Mouse (Mus musculus): ENCODE measurements around the gene Uqcc3. TPM values are rescaled to one million over a fixed set of nuclear protein-coding genes. Genes with fewer than 3 reads are reported as not detected.

The Uqcc3 gene
- total RNA-seq, 2 experiments from 2014 or later, result 53.3 to 53.8 TPM

Small RNA genes lying within 50 kb of the gene (microRNA-seq; reads per million reads assigned to microRNA genes)
- gene Mir5136, result 0.12 to 0.27 reads per million in 2 experiments

Other genes with a start within 250 kb of the Uqcc3 start
- under 1 TPM in 1 of 2 experiments, not detected in 1; 0.05 TPM for gene Chrm1, start 217.1 kb downstream of the Uqcc3 start, total RNA-seq (2021)
- 10 to 100 TPM; 39.8 to 50.9 TPM for gene Slc3a2, start 157.6 kb downstream of the Uqcc3 start, total RNA-seq (2021)
- 10 to 100 TPM; 19.1 to 20.1 TPM for gene Wdr74, start 145.1 kb downstream of the Uqcc3 start, total RNA-seq (2021)
- gene 1700092M07Rik, start 140.2 kb downstream of the Uqcc3 start, total RNA-seq (2021), result under 1 TPM in 1 of 2 experiments, not detected in 1; 0.95 TPM
- 10 to 100 TPM; 37.4 to 40.5 TPM for gene Stx5a, start 139.5 kb downstream of the Uqcc3 start, total RNA-seq (2021)
- 10 to 100 TPM; 59.3 to 59.5 TPM for gene Nxf1, start 123.8 kb downstream of the Uqcc3 start, total RNA-seq (2021)
- gene Tmem223, start 109.9 kb downstream of the Uqcc3 start, total RNA-seq (2021), result 100 to 1,000 TPM; 110 to 121 TPM
- gene Tmem179b, start 106.5 kb downstream of the Uqcc3 start, total RNA-seq (2021), result 10 to 100 TPM; 15.7 to 17.9 TPM
- gene Taf6l, start 94.5 kb downstream of the Uqcc3 start, total RNA-seq (2021), result 1 to 10 TPM; 7.2 to 8.9 TPM
- 10 to 100 TPM; 53.9 to 63.0 TPM for gene Polr2g, start 82.3 kb downstream of the Uqcc3 start, total RNA-seq (2021)
- gene Zbtb3, start 78.4 kb downstream of the Uqcc3 start, total RNA-seq (2021), result 1 to 10 TPM; 1.2 to 2.3 TPM
- gene Ttc9c, start 61.6 kb downstream of the Uqcc3 start, total RNA-seq (2021), result 10 to 100 TPM; 15.1 to 15.4 TPM
- 10 to 100 TPM; 48.5 to 51.1 TPM for gene Hnrnpul2, start 60.9 kb downstream of the Uqcc3 start, total RNA-seq (2021)
- not detected for gene AC129217.1, start 51.1 kb downstream of the Uqcc3 start, total RNA-seq (2021)
- 10 to 100 TPM; 21.3 to 28.0 TPM for gene Bscl2, start 43.5 kb downstream of the Uqcc3 start, total RNA-seq (2021)
- not detected for gene Gng3, start 41.7 kb downstream of the Uqcc3 start, total RNA-seq (2021)
- gene Lrrn4cl, start 30.2 kb downstream of the Uqcc3 start, total RNA-seq (2021), result 1 to 10 TPM; 3.4 to 5.4 TPM
- gene Ubxn1, start 9.4 kb downstream of the Uqcc3 start, total RNA-seq (2021), result 100 to 1,000 TPM; 109 to 116 TPM
- 1 to 10 TPM; 3.9 to 6.1 TPM for gene Lbhd1, start 2.8 kb upstream of the Uqcc3 start, total RNA-seq (2021)
- not detected for gene Gm49403, start 3.0 kb upstream of the Uqcc3 start, total RNA-seq (2021)
- gene 1810009A15Rik, start 7.9 kb upstream of the Uqcc3 start, total RNA-seq (2021), result 10 to 100 TPM; 16.0 to 16.4 TPM
- gene Gm49416, start 8.0 kb upstream of the Uqcc3 start, total RNA-seq (2021), result 1 to 10 TPM in 1 of 2 experiments, not detected in 1; 1.2 TPM
- gene Ints5, start 12.1 kb upstream of the Uqcc3 start, total RNA-seq (2021), result 10 to 100 TPM; 12.3 to 12.9 TPM
- gene Ganab, start 17.1 kb upstream of the Uqcc3 start, total RNA-seq (2021), result 10 to 100 TPM; 60.6 to 63.7 TPM
- 10 to 100 TPM; 37.1 to 38.0 TPM for gene B3gat3, start 39.5 kb upstream of the Uqcc3 start, total RNA-seq (2021)
- 10 to 100 TPM; 12.4 to 12.7 TPM for gene Rom1, start 48.4 kb upstream of the Uqcc3 start, total RNA-seq (2021)
- 10 to 100 TPM; 12.5 to 16.2 TPM for gene Eml3, start 48.6 kb upstream of the Uqcc3 start, total RNA-seq (2021)
- 10 to 100 TPM; 42.1 to 44.8 TPM for gene Mta2, start 61.0 kb upstream of the Uqcc3 start, total RNA-seq (2021)
- gene Tut1, start 72.9 kb upstream of the Uqcc3 start, total RNA-seq (2021), result 1 to 10 TPM; 7.6 TPM
- 100 to 1,000 TPM; 220 to 273 TPM for gene Eef1g, start 86.1 kb upstream of the Uqcc3 start, total RNA-seq (2021)
- 100 to 1,000 TPM; 288 to 310 TPM for gene Ahnak, start 108.4 kb upstream of the Uqcc3 start, total RNA-seq (2021)
- 100 to 1,000 TPM in 1 of 2 experiments, not detected in 1; 233 TPM for gene Scgb1a1, start 207.0 kb upstream of the Uqcc3 start, total RNA-seq (2021)